Mouse (Mus musculus) small intestine, adult 2 months (tissue): ENCODE results near the gene Kif5a.

ENCODE experiments used
- CTCF ChIP-seq: fragments of 200-500 bp; IDR thresholded peaks from 2 replicates; pipeline ENCODE4 v1.5.1; 2012; ENCODE audit warnings: low read depth, mild to moderate bottlenecking, control low read depth, inconsistent platforms, low read length, moderate library complexity, mixed read lengths; ENCODE audit not compliant: insufficient replicate concordance, insufficient read length; ENCODE audit errors: extremely low read depth
- POLR2A ChIP-seq: fragments of 200-500 bp; IDR thresholded peaks from 2 replicates; pipeline ENCODE4 v1.6.1; 2012; ENCODE audit warnings: low read depth, mild to moderate bottlenecking, control low read depth, inconsistent platforms, low read length, moderate library complexity

- no peak for TF ChIP-seq CTCF
- TF ChIP-seq POLR2A = no peak
These were observed 23.6 kb upstream of the Kif5a start for GRCm38 (mm10) chr10:127286730-127287129.
